Mouse (Mus musculus): ENCODE results near the gene Arhgap27. TPM values are rescaled to one million over a fixed set of nuclear protein-coding genes. Genes with fewer than 3 reads are reported as not detected.
A peak's percentile ranks its signal among the peaks of the same experiment; 100 is the strongest.

The Arhgap27 gene
- polyA plus RNA-seq, 1 experiment from 2014 or later, result 6.7 TPM

GRCm38 (mm10) chr11:103320196-103320595 lies 43.3 kb downstream of the Arhgap27 start:
- Histone ChIP-seq H3K4me1 (replicated peaks) (peaks cover 3% of the 10 kb centered on the region; the same call in 1 of the 2 replicates), H3K27ac (ENCODE audit: poor library complexity, severe bottlenecking) (no peak overlapping the region), H3K4me2 (no peak overlapping the region), H3K9ac (no peak overlapping the region), H3K4me3 (no peak overlapping the region), H3K9me3 (replicated peaks) (no peaks in the 10 kb centered on the region), H3K27me3 (replicated peaks) (peaks cover 16% of the 10 kb centered on the region), H3K36me3 (no peaks in the 10 kb centered on the region)
- 80% methylated on average over 8 of the region's 8 CpGs for WGBS
- ATAC-seq (ENCODE audit: insufficient number of reproducible peaks, low FRiP score), result no peak

GRCm38 (mm10) chr11:103318042-103318441 lies 45.5 kb downstream of the Arhgap27 start:
- no peak for ATAC-seq (ENCODE audit: insufficient number of reproducible peaks, low FRiP score)
- no peak overlapping the region for H3K27ac ChIP-seq (ENCODE audit: poor library complexity, severe bottlenecking)
- H3K36me3 ChIP-seq, result no peaks in the 10 kb centered on the region
- WGBS, result 47% methylated on average over 1 of the region's 1 CpGs
- H3K4me3 ChIP-seq, result no peak overlapping the region
- peaks cover 3% of the 10 kb centered on the region; the same call in 1 of the 2 replicates for H3K4me1 ChIP-seq (replicated peaks)
- H3K9ac ChIP-seq, result no peak overlapping the region
- no peaks in the 10 kb centered on the region for H3K9me3 ChIP-seq (replicated peaks)
- no peak overlapping the region for H3K4me2 ChIP-seq
- 0 out of 2 replicates have a peak, but pooled peaks cover 5% of the 10 kb centered on the region for H3K27me3 ChIP-seq (replicated peaks)

GRCm38 (mm10) chr11:103315379-103315778 lies 48.1 kb downstream of the Arhgap27 start:
- Histone ChIP-seq H3K4me1 (replicated peaks) (peaks cover 18% of the 10 kb centered on the region), H3K9me3 (replicated peaks) (no peaks in the 10 kb centered on the region), H3K4me2 (no peak overlapping the region), H3K4me3 (no peak overlapping the region), H3K27me3 (replicated peaks) (0 out of 2 replicates have a peak, but pooled peaks cover 5% of the 10 kb centered on the region), H3K9ac (no peak overlapping the region), H3K36me3 (no peaks in the 10 kb centered on the region), H3K27ac (ENCODE audit: poor library complexity, severe bottlenecking) (no peak overlapping the region)
- ATAC-seq (ENCODE audit: insufficient number of reproducible peaks, low FRiP score), result no peak
- 74% methylated on average over 5 of the region's 5 CpGs for WGBS

- Histone ChIP-seq H3K36me3 (no peaks in the 10 kb centered on the region), H3K27ac (ENCODE audit: poor library complexity, severe bottlenecking) (no peak overlapping the region), H3K9me3 (replicated peaks) (no peaks in the 10 kb centered on the region), H3K27me3 (replicated peaks) (0 out of 2 replicates have a peak, but pooled peaks cover 5% of the 10 kb centered on the region), H3K4me2 (no peak overlapping the region), H3K4me1 (replicated peaks) (peaks cover 18% of the 10 kb centered on the region), H3K9ac (no peak overlapping the region), H3K4me3 (no peak overlapping the region)
- no peak for ATAC-seq (ENCODE audit: insufficient number of reproducible peaks, low FRiP score)
- WGBS, result 74% methylated on average over 10 of the region's 10 CpGs
These were observed 48.6 kb downstream of the Arhgap27 start for GRCm38 (mm10) chr11:103314736-103315374.

- peaks cover 18% of the 10 kb centered on the region for H3K4me1 ChIP-seq (replicated peaks)
- no peak overlapping the region for H3K27ac ChIP-seq (ENCODE audit: poor library complexity, severe bottlenecking)
- H3K27me3 ChIP-seq (replicated peaks), result no peaks in the 10 kb centered on the region
- H3K4me2 ChIP-seq, result no peak overlapping the region
- no peak for ATAC-seq (ENCODE audit: insufficient number of reproducible peaks, low FRiP score)
- no peaks in the 10 kb centered on the region for H3K9me3 ChIP-seq (replicated peaks)
- no peak overlapping the region for H3K4me3 ChIP-seq
- H3K36me3 ChIP-seq, result no peaks in the 10 kb centered on the region
- no peak overlapping the region for H3K9ac ChIP-seq
- WGBS, result 78% methylated on average over 6 of the region's 6 CpGs
These were observed 50.0 kb downstream of the Arhgap27 start for GRCm38 (mm10) chr11:103313542-103313941.

- ATAC-seq (ENCODE audit: insufficient number of reproducible peaks, low FRiP score), result no peak
- 43% methylated on average over 8 of the region's 8 CpGs for WGBS
- H3K36me3 ChIP-seq, result no peaks in the 10 kb centered on the region
- H3K27me3 ChIP-seq (replicated peaks), result no peaks in the 10 kb centered on the region
- H3K27ac ChIP-seq (ENCODE audit: poor library complexity, severe bottlenecking), result peak overlapping the region; percentile 74; the same call in 1 of the 2 replicates
- H3K4me3 ChIP-seq, result no peak overlapping the region
- H3K9me3 ChIP-seq (replicated peaks), result no peaks in the 10 kb centered on the region
- H3K9ac ChIP-seq, result no peak overlapping the region
- H3K4me2 ChIP-seq, result peak overlapping the region; percentile 75; the same call in 1 of the 2 replicates
- H3K4me1 ChIP-seq (replicated peaks), result peaks cover 22% of the 10 kb centered on the region
These were observed 50.7 kb downstream of the Arhgap27 start for GRCm38 (mm10) chr11:103312655-103313255.

- WGBS, result 2% methylated on average over 30 of the region's 30 CpGs
- peak overlapping the region; percentile 75 for H3K4me2 ChIP-seq
- no peaks in the 10 kb centered on the region for H3K27me3 ChIP-seq (replicated peaks)
- peaks cover 22% of the 10 kb centered on the region for H3K4me1 ChIP-seq (replicated peaks)
- peak overlapping the region; percentile 35 for H3K4me3 ChIP-seq
- H3K27ac ChIP-seq (ENCODE audit: poor library complexity, severe bottlenecking), result peak overlapping the region; percentile 74
- no peaks in the 10 kb centered on the region for H3K9me3 ChIP-seq (replicated peaks)
- peak overlapping the region; percentile 49 for H3K9ac ChIP-seq
- ATAC-seq (ENCODE audit: insufficient number of reproducible peaks, low FRiP score), result peak; percentile 80
- H3K36me3 ChIP-seq, result no peaks in the 10 kb centered on the region
These were observed 51.4 kb downstream of the Arhgap27 start for GRCm38 (mm10) chr11:103311960-103312611.

GRCm38 (mm10) chr11:103309956-103310574 lies 53.4 kb downstream of the Arhgap27 start:
- no peaks in the 10 kb centered on the region; the same call in 1 of the 2 replicates for H3K27me3 ChIP-seq (replicated peaks)
- no peaks in the 10 kb centered on the region for H3K9me3 ChIP-seq (replicated peaks)
- H3K4me3 ChIP-seq, result no peak overlapping the region
- no peaks in the 10 kb centered on the region for H3K36me3 ChIP-seq
- no peak overlapping the region for H3K27ac ChIP-seq (ENCODE audit: poor library complexity, severe bottlenecking)
- no peak overlapping the region for H3K4me2 ChIP-seq
- peaks cover 27% of the 10 kb centered on the region for H3K4me1 ChIP-seq (replicated peaks)
- WGBS, result 73% methylated on average over 10 of the region's 10 CpGs
- no peak overlapping the region for H3K9ac ChIP-seq
- ATAC-seq (ENCODE audit: insufficient number of reproducible peaks, low FRiP score), result no peak

GRCm38 (mm10) chr11:103307910-103308309 lies 55.6 kb downstream of the Arhgap27 start:
- Histone ChIP-seq H3K4me2 (no peak overlapping the region), H3K27me3 (replicated peaks) (no peaks in the 10 kb centered on the region; the same call in 1 of the 2 replicates), H3K9ac (no peak overlapping the region), H3K4me1 (replicated peaks) (peaks cover 26% of the 10 kb centered on the region), H3K4me3 (no peak overlapping the region), H3K27ac (ENCODE audit: poor library complexity, severe bottlenecking) (no peak overlapping the region), H3K9me3 (replicated peaks) (no peaks in the 10 kb centered on the region), H3K36me3 (no peaks in the 10 kb centered on the region)
- 53% methylated on average over 8 of the region's 8 CpGs for WGBS
- ATAC-seq (ENCODE audit: insufficient number of reproducible peaks, low FRiP score), result no peak

GRCm38 (mm10) chr11:103304525-103304924 lies 59.0 kb downstream of the Arhgap27 start:
- no peak for ATAC-seq (ENCODE audit: insufficient number of reproducible peaks, low FRiP score)
- H3K36me3 ChIP-seq, result no peaks in the 10 kb centered on the region
- H3K4me3 ChIP-seq, result no peak overlapping the region
- H3K27ac ChIP-seq (ENCODE audit: poor library complexity, severe bottlenecking), result no peak overlapping the region
- no peaks in the 10 kb centered on the region; the same call in 1 of the 2 replicates for H3K27me3 ChIP-seq (replicated peaks)
- WGBS, result 80% methylated on average over 9 of the region's 9 CpGs
- no peak overlapping the region for H3K9ac ChIP-seq
- H3K4me1 ChIP-seq (replicated peaks), result 0 out of 2 replicates have a peak, but pooled peaks cover 9% of the 10 kb centered on the region
- H3K9me3 ChIP-seq (replicated peaks), result no peaks in the 10 kb centered on the region; the same call in 1 of the 2 replicates
- no peak overlapping the region for H3K4me2 ChIP-seq

- Histone ChIP-seq H3K4me2 (no peak overlapping the region), H3K36me3 (no peaks in the 10 kb centered on the region), H3K4me1 (replicated peaks) (peaks cover 13% of the 10 kb centered on the region), H3K9me3 (replicated peaks) (no peaks in the 10 kb centered on the region), H3K9ac (no peak overlapping the region), H3K27ac (ENCODE audit: poor library complexity, severe bottlenecking) (no peak overlapping the region), H3K4me3 (no peak overlapping the region), H3K27me3 (replicated peaks) (no peaks in the 10 kb centered on the region)
- WGBS, result 88% methylated on average over 7 of the region's 7 CpGs
- ATAC-seq (ENCODE audit: insufficient number of reproducible peaks, low FRiP score), result no peak
These were observed 68.7 kb downstream of the Arhgap27 start for GRCm38 (mm10) chr11:103294772-103295171.
